ENCODE assay signal across 15 mouse cellular contexts in the genomic region with DNA sequence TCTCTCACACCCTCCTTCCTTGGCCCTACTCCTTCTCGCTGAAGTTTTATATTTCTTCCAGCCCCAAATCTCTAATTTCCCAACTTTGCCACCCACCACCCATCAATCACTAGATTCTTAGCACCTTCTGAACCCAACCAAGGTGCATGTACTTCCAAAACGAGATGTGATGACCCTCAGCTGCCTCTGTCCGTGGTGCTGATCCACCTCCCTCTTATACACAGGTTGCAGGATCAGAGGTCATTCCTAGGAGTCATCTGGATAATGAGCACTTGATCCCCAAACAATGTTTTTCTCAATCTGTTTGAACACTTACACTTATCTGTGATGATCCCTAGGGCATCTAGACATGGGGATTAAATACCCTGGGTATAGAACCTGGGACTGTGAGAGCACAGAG.
DNase-seq lines count a peak whose midpoint lies in the region; ATAC-seq and TF ChIP-seq lines count a peak whose summit lies in the region.
"Had no signal": no experiment of that assay in that cellular context is flagged by ENCODE, and none has a peak within 500 bp of the region (broad histone marks: within the 10 kb centered on the region; RNA-seq: fewer than 3 reads in every experiment).

No protein-coding gene starts in this region.

- no peaks in the 10 kb centered on the region for H3K9me3 ChIP-seq in hindbrain, embryonic 11.5 days (ENCODE audit: control insufficient read depth, low read length)
- no peaks in the 10 kb centered on the region for H3K9me3 ChIP-seq in hindbrain, embryonic 16.5 days (ENCODE audit: control insufficient read depth, low read length)
- H3K9me3 ChIP-seq in ES-E14 (ENCODE audit: control insufficient read depth, insufficient read depth, low read depth, low read length): no peaks in the 10 kb centered on the region
- no peaks in the 10 kb centered on the region for H3K9me3 ChIP-seq in embryonic facial prominence, embryonic 10.5 days
- no peaks in the 10 kb centered on the region for H3K9me3 ChIP-seq in intestine, embryonic 16.5 days (ENCODE audit: control insufficient read depth, low read length)
- H3K9me3 ChIP-seq: hindbrain, embryonic 12.5 days; midbrain, embryonic 15.5 days had no signal

- DNase-seq in hindbrain, embryonic 11.5 days (ENCODE audit: low spot score): peak; percentile 34
- DNase-seq in 3T3-L1 (ENCODE audit: low read depth, low spot score) (peak; percentile 5), ES-E14 (ENCODE audit: low read depth, low spot score) (peak; percentile 19)
- peak; percentile 53 for DNase-seq in embryonic facial prominence, embryonic 10.5 days (ENCODE audit: low spot score)
- no peak for DNase-seq in thymus, adult 18-20 months
- no peak for DNase-seq in spleen, adult 18-20 months
- DNase-seq: cerebellum, adult 18-20 months; kidney, adult 18-20 months; lung, adult 18-20 months; right cerebral cortex, postnatal 4 days had no signal

- H3K4me3 ChIP-seq in hindbrain, embryonic 11.5 days (ENCODE audit: low read depth, low read length): no peak overlapping the region
- no peak overlapping the region for H3K4me3 ChIP-seq in hindbrain, embryonic 16.5 days (ENCODE audit: low read length)
- H3K4me3 ChIP-seq in ES-E14 (ENCODE audit: insufficient read depth in 1 of 2, low read depth in 1 of 2, low read length in 2 of 2, poor library complexity in 1 of 2, severe bottlenecking in 1 of 2): no peak overlapping the region
- H3K4me3 ChIP-seq in embryonic facial prominence, embryonic 10.5 days: no peak overlapping the region
- H3K4me3 ChIP-seq in intestine, embryonic 16.5 days (ENCODE audit: low read length): no peak overlapping the region
- H3K4me3 ChIP-seq: hindbrain, embryonic 12.5 days; midbrain, embryonic 15.5 days had no signal

- no peak overlapping the region for H3K4me2 ChIP-seq in hindbrain, embryonic 11.5 days (replicated peaks; ENCODE audit: low read depth, low read length)
- H3K4me2 ChIP-seq in hindbrain, embryonic 16.5 days (ENCODE audit: low read length): no peak overlapping the region
- no peak overlapping the region for H3K4me2 ChIP-seq in intestine, embryonic 16.5 days (ENCODE audit: low read depth, low read length)
- H3K4me2 ChIP-seq: hindbrain, embryonic 12.5 days; midbrain, embryonic 15.5 days had no signal

- 35% methylated on average over 3 of the region's 3 CpGs for WGBS in hindbrain, embryonic 11.5 days
- WGBS in hindbrain, embryonic 16.5 days: 43% methylated on average over 3 of the region's 3 CpGs
- 37% methylated on average over 3 of the region's 3 CpGs for WGBS in embryonic facial prominence, embryonic 10.5 days
- 43% methylated on average over 3 of the region's 3 CpGs for WGBS in intestine, embryonic 16.5 days

- H3K36me3 ChIP-seq in hindbrain, embryonic 11.5 days (ENCODE audit: control insufficient read depth, insufficient read depth, low read length): no peaks in the 10 kb centered on the region
- H3K36me3 ChIP-seq in hindbrain, embryonic 16.5 days (ENCODE audit: control insufficient read depth, insufficient read depth, low read length): no peaks in the 10 kb centered on the region
- no peaks in the 10 kb centered on the region for H3K36me3 ChIP-seq in ES-E14 (ENCODE audit: control insufficient read depth, insufficient read depth, low read length, poor library complexity, severe bottlenecking)
- no peaks in the 10 kb centered on the region for H3K36me3 ChIP-seq in embryonic facial prominence, embryonic 10.5 days (replicated peaks)
- no peaks in the 10 kb centered on the region for H3K36me3 ChIP-seq in intestine, embryonic 16.5 days (ENCODE audit: control insufficient read depth, insufficient read depth, low read length)
- H3K36me3 ChIP-seq: hindbrain, embryonic 12.5 days; midbrain, embryonic 15.5 days had no signal

- no peaks in the 10 kb centered on the region for H3K27me3 ChIP-seq in hindbrain, embryonic 11.5 days (ENCODE audit: control insufficient read depth, insufficient read depth, low read length)
- no peaks in the 10 kb centered on the region for H3K27me3 ChIP-seq in hindbrain, embryonic 16.5 days (replicated peaks; ENCODE audit: control insufficient read depth, insufficient read depth, low read length)
- H3K27me3 ChIP-seq in embryonic facial prominence, embryonic 10.5 days (replicated peaks; ENCODE audit: low read depth, poor library complexity, severe bottlenecking): no peaks in the 10 kb centered on the region
- no peaks in the 10 kb centered on the region for H3K27me3 ChIP-seq in intestine, embryonic 16.5 days (replicated peaks; ENCODE audit: control insufficient read depth, insufficient read depth, low read length)
- H3K27me3 ChIP-seq: midbrain, embryonic 15.5 days had no signal

- no peak overlapping the region for H3K27ac ChIP-seq in hindbrain, embryonic 11.5 days (ENCODE audit: low read depth, low read length)
- H3K27ac ChIP-seq in hindbrain, embryonic 16.5 days (ENCODE audit: low read depth, low read length): no peak overlapping the region
- no peak overlapping the region for H3K27ac ChIP-seq in ES-E14 (ENCODE audit: insufficient read depth, low read depth, low read length, poor library complexity, severe bottlenecking)
- no peak overlapping the region for H3K27ac ChIP-seq in embryonic facial prominence, embryonic 10.5 days (replicated peaks)
- no peak overlapping the region for H3K27ac ChIP-seq in intestine, embryonic 16.5 days (ENCODE audit: low read length)
- H3K27ac ChIP-seq: hindbrain, embryonic 12.5 days; midbrain, embryonic 15.5 days had no signal

- 0 out of 2 replicates have a peak, but pooled peaks cover 2% of the 10 kb centered on the region for H3K4me1 ChIP-seq in hindbrain, embryonic 11.5 days (replicated peaks; ENCODE audit: control insufficient read depth, insufficient read depth, low read length)
- no peaks in the 10 kb centered on the region for H3K4me1 ChIP-seq in hindbrain, embryonic 16.5 days (ENCODE audit: control insufficient read depth, insufficient read depth, low read depth, low read length)
- H3K4me1 ChIP-seq in ES-E14 (ENCODE audit: control insufficient read depth in 2 of 2, insufficient read depth in 2 of 2, low read length in 2 of 2, poor library complexity in 1 of 2): no peaks in the 10 kb centered on the region
- H3K4me1 ChIP-seq in embryonic facial prominence, embryonic 10.5 days: 0 out of 2 replicates have a peak, but pooled peaks cover 3% of the 10 kb centered on the region
- no peaks in the 10 kb centered on the region for H3K4me1 ChIP-seq in intestine, embryonic 16.5 days (ENCODE audit: control insufficient read depth, insufficient read depth, low read length)
- H3K4me1 ChIP-seq: midbrain, embryonic 15.5 days had no signal

- ATAC-seq in hindbrain, embryonic 11.5 days (ENCODE audit: low FRiP score): no peak
- ATAC-seq in hindbrain, embryonic 16.5 days: no peak
- ATAC-seq in intestine, embryonic 16.5 days: no peak
- ATAC-seq: CD4-positive, CD25-positive, alpha-beta regulatory T cell, adult 4 months; midbrain, embryonic 15.5 days had no signal

- in situ Hi-C loops in ES-E14 (cut with MboI; ENCODE audit: low sequenced_read_pairs in 2 of 2, unreplicated experiment in 2 of 2): no loop called here

- no peak overlapping the region for H3K9ac ChIP-seq in hindbrain, embryonic 11.5 days (ENCODE audit: low read depth, low read length)
- no peak overlapping the region for H3K9ac ChIP-seq in hindbrain, embryonic 16.5 days (ENCODE audit: low read depth, low read length)
- no peak overlapping the region for H3K9ac ChIP-seq in ES-E14 (ENCODE audit: insufficient read depth, low read depth, low read length, poor library complexity, severe bottlenecking)
- H3K9ac ChIP-seq in intestine, embryonic 16.5 days (ENCODE audit: low read depth, low read length): no peak overlapping the region
- H3K9ac ChIP-seq: hindbrain, embryonic 12.5 days; midbrain, embryonic 15.5 days had no signal

TF ChIP-seq in ES-E14, 5 proteins besides CTCF, POLR2A, EP300 and RAD21:
- TF ChIP-seq CHD2 (IDR thresholded peaks at IDR 0.05; ENCODE audit: low read depth, low read length) (no peak), HCFC1 (IDR thresholded peaks at IDR 0.05; ENCODE audit: borderline replicate concordance, insufficient read depth, low read length) (no peak), ZNF384 (IDR thresholded peaks at IDR 0.05; ENCODE audit: low read depth, low read length) (no peak), ZC3H11A (IDR thresholded peaks at IDR 0.05; ENCODE audit: borderline replicate concordance, low read depth, low read length) (no peak), MAFK (IDR thresholded peaks at IDR 0.05; ENCODE audit: insufficient read depth, low read depth, low read length) (no peak)

Comparison
In these comparisons a context has a peak if more than half of its experiments do, and no peak if none do; other contexts are left out.
1. DNase-seq: peak in hindbrain, embryonic 11.5 days (single experiment), 3T3-L1 (single experiment), ES-E14 (single experiment) and embryonic facial prominence, embryonic 10.5 days (single experiment); none in thymus, adult 18-20 months (0 of 2) and spleen, adult 18-20 months (0 of 2).